Mouse (Mus musculus) forebrain, embryonic 14.5 days (tissue): ENCODE results near the gene Gm20388. TPM values are rescaled to one million over a fixed set of nuclear protein-coding genes. Genes with fewer than 3 reads are reported as not detected.
"Not testable (repeated sequence)": the region's sequence is repeated elsewhere in the genome, so short reads cannot be mapped to it uniquely, and the experiment has no call there.

Experiments
- ATAC-seq: fragments of 200-750 bp; cut with Nextera tagmentation; 2 replicates; pipeline ENCODE4 v1.8.0; 2017; ENCODE audit warnings: mild to moderate bottlenecking, moderate library complexity
- DNase-seq: peaks from one replicate; pipeline ENCODE4 v3.0.0-alpha.2; 2015; ENCODE audit warnings: low spot score
- H3K27ac ChIP-seq: fragments of 300-500 bp; sonication (generic); 2 replicates; pipeline ENCODE4 v1.5.1; 2014; ENCODE audit warnings: low read depth, mild to moderate bottlenecking, control low read depth, low read length, moderate library complexity
- H3K27me3 ChIP-seq: fragments of 300-500 bp; sonication (generic); replicated peaks from 2 replicates; pipeline ENCODE4 v1.6.1; 2014; ENCODE audit warnings: low read length, control low read depth, mixed read lengths; ENCODE audit not compliant: control insufficient read depth, insufficient read depth
- H3K36me3 ChIP-seq: fragments of 300-500 bp; sonication (generic); 2 replicates; pipeline ENCODE4 v1.6.1; 2014; ENCODE audit warnings: low read length, control low read depth; ENCODE audit not compliant: control insufficient read depth, insufficient read depth
- H3K4me1 ChIP-seq: fragments of 300-500 bp; sonication (generic); 2 replicates; pipeline ENCODE4 v1.6.1; 2014; ENCODE audit warnings: antibody characterized with exemption, low read length, control low read depth; ENCODE audit not compliant: control insufficient read depth, insufficient read depth
- H3K4me2 ChIP-seq: fragments of 300-500 bp; sonication (generic); 2 replicates; pipeline ENCODE4 v1.6.1; 2014; ENCODE audit warnings: mild to moderate bottlenecking, control low read depth, low read length
- H3K4me3 ChIP-seq: fragments of 300-500 bp; sonication (generic); 2 replicates; pipeline ENCODE4 v1.5.1; 2014; ENCODE audit warnings: low read depth, low read length, control low read depth
- H3K9ac ChIP-seq: fragments of 300-500 bp; sonication (generic); 2 replicates; pipeline ENCODE4 v1.6.1; 2014; ENCODE audit warnings: mild to moderate bottlenecking, low read length, control low read depth, moderate library complexity
- H3K9me3 ChIP-seq: fragments of 300-500 bp; sonication (generic); replicated peaks from 2 replicates; pipeline ENCODE4 v1.6.1; 2016; ENCODE audit warnings: low read length, control low read depth, mixed read lengths; ENCODE audit not compliant: control insufficient read depth
- WGBS: fragments of 180-500 bp; shearing (Covaris S2); extraction: QIAGEN DNeasy Blood & Tissue Kit; methylation state at CpG from one replicate; pipeline ENCODE4 v1.1.7; 2014; 5-methylcytosine and 5-hydroxymethylcytosine counted together
- polyA plus RNA-seq: library from polyadenylated mRNA; unstranded; fragments of >200 nt; fragmentation: Nextera tagmentation; extraction: Ambion mirVana; gene quantifications from 2 replicates; pipeline ENCODE4 v1.2.1, GENCODE M21; 2014

Gene Gm20388
- polyA plus RNA-seq, 1 experiment from 2014 or later: 7.4 TPM

- no peak overlapping the region for H3K4me3 ChIP-seq
- H3K9ac ChIP-seq: peak overlapping the region; percentile 56; the same call in 1 of the 2 replicates
- no peaks in the 10 kb centered on the region for H3K9me3 ChIP-seq
- H3K36me3 ChIP-seq: peaks cover 11% of the 10 kb centered on the region
- DNase-seq: no peak
- H3K27me3 ChIP-seq: no peaks in the 10 kb centered on the region
- H3K27ac ChIP-seq: no peak overlapping the region
- 59% methylated on average over 2 of the region's 2 CpGs for WGBS
- H3K4me2 ChIP-seq: peak overlapping the region; percentile 91; the same call in 1 of the 2 replicates
- ATAC-seq: no peak
- H3K4me1 ChIP-seq: peaks cover 21% of the 10 kb centered on the region
These were observed 1678.6 kb downstream of the Gm20388 start for GRCm38 (mm10) chr8:121589205-121589726.

DNA sequence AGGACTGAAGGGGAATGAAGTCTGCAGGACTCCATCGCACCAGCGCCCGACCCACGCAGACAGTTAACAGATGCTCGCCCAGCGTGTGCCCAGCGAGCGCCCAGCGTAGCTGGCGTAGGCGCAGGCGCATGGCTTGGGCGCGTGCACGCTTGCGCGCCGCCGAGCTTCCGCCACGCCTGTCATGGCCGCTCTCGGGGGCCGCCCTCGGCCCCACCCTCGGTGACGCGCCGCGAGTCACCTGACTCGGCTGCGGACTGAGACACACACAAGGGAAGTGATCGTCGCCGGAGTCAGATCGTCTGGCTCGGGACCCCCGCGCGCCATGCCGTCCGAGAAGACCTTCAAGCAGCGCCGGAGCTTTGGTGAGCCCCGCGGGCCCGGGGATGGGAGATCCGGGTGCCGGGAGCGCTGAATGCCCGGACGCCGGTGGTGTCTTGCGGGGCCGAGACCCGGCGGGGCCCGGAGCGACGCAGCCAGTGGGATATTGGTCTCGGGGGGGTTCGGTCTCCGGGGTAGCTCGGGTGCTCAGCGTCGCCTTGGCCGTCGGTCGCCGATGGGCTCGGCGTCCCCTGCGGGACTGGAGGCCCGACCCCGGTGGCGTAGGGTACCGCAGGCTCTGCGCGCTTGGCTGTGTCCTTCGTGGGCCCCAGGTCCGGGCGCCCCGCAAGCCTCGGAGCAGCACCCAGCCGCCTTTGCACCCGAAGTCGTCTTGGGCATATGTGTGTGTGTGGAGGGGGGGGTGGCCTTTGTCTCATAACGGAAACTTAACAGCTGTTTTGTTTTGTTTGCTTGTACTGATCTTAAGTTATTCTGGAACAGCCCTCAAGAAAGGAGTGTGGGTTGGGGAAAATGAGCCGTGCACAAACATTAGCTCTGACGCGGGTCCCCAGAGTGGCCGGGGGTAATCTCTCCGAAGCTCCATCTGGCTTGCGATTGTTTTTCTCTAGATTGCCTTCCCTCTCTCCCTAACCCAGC is 1679.8 kb downstream of the Gm20388 start, which contains the start of gene Map1lc3b:
Gene Map1lc3b (plus strand): TSS at position 159 of the 975 bp plus-strand sequence.
- DNase-seq (peak; percentile 97), ATAC-seq (peak; percentile 88)
- H3K36me3 ChIP-seq: peaks cover 22% of the 10 kb centered on the region
- WGBS: under 1% methylated on average over 90 of the region's 94 CpGs
- peak within 1 kb of the TSS; percentile 85 for H3K4me3 ChIP-seq
- no peaks in the 10 kb centered on the region for H3K9me3 ChIP-seq
- H3K4me1 ChIP-seq: peaks cover 21% of the 10 kb centered on the region
- H3K9ac ChIP-seq: peak within 1 kb of the TSS; percentile 92
- H3K27ac ChIP-seq: peak within 1 kb of the TSS; percentile 72
- H3K27me3 ChIP-seq: no peaks in the 10 kb centered on the region
- peak within 1 kb of the TSS; percentile 91 for H3K4me2 ChIP-seq

GRCm38 (mm10) chr8:121591178-121592066 is 1680.8 kb downstream of the Gm20388 start:
- ATAC-seq: no peak
- 18% methylated on average over 20 of the region's 20 CpGs for WGBS
- DNase-seq: peak; percentile 51

GRCm38 (mm10) chr8:121593293-121593692 is 1682.7 kb downstream of the Gm20388 start:
- Histone ChIP-seq H3K27me3 (no peaks in the 10 kb centered on the region), H3K4me3 (no peak overlapping the region), H3K9me3 (no peaks in the 10 kb centered on the region), H3K27ac (no peak overlapping the region), H3K4me1 (peaks cover 19% of the 10 kb centered on the region), H3K36me3 (peaks cover 47% of the 10 kb centered on the region), H3K9ac (no peak overlapping the region), H3K4me2 (no peak overlapping the region)
- DNase-seq: no peak
- 91% methylated on average over 5 of the region's 5 CpGs for WGBS
- no peak for ATAC-seq

More at GRCm38 (mm10) chr8:121591178-121592066, 1680.8 kb downstream of the Gm20388 start:
- Histone ChIP-seq H3K27ac (peak overlapping the region; percentile 72; the same call in 1 of the 2 replicates), H3K4me1 (peaks cover 19% of the 10 kb centered on the region), H3K4me3 (peak overlapping the region; percentile 85), H3K27me3 (no peaks in the 10 kb centered on the region), H3K9ac (peak overlapping the region; percentile 92), H3K36me3 (peaks cover 31% of the 10 kb centered on the region), H3K4me2 (peak overlapping the region; percentile 91), H3K9me3 (no peaks in the 10 kb centered on the region)

DNA sequence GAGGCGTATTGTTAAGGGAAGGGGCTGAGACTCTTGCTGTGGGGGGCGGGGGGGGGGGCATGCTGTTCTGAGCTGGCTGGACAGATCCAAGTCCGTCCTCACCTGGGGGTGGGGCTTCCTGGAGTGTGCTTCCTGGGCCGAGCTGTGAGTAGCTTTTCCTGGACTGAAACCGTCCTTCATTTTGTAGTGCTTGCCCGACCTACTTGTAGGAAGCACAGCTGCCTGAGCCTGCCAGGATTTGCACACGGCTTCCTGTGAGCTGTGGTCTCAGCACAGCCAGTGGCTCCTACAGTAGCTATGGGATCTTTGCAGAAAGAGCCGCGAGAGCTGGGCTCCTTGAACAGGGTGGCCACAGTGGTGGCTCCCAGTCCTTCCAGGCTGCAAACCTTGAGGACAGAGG is 1683.3 kb downstream of the Gm20388 start:
- Histone ChIP-seq H3K4me1 (peaks cover 19% of the 10 kb centered on the region), H3K27ac (no peak overlapping the region), H3K4me3 (no peak overlapping the region), H3K9me3 (no peaks in the 10 kb centered on the region), H3K4me2 (no peak overlapping the region), H3K27me3 (no peaks in the 10 kb centered on the region), H3K9ac (no peak overlapping the region), H3K36me3 (peaks cover 50% of the 10 kb centered on the region)
- no peak for DNase-seq
- no peak for ATAC-seq
- WGBS: 81% methylated on average over 9 of the region's 9 CpGs

DNA sequence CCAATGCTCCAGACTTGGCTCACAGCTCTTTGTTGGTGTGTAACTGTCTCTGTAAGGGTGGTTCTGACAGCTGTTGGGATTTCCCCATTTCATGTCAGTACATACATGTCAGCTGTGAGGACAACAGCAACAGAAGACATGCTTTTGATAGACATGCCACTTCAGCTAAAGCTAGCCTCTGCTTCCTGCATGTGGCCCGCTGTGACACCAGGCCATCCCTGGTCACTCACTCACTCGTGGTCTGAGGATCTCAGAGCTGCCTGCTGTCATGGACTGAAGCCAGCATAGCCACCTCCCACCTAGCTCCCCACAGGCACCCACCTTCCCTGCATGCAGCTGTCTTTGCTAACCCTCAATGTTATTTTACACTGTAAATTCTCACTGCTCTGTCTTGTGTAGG is 1686.9 kb downstream of the Gm20388 start:
- H3K4me1 ChIP-seq, H3K9me3 ChIP-seq, H3K27me3 ChIP-seq, ATAC-seq, H3K27ac ChIP-seq, H3K9ac ChIP-seq, H3K4me3 ChIP-seq, H3K4me2 ChIP-seq, DNase-seq: not testable (repeated sequence)
- H3K36me3 ChIP-seq: peaks cover 85% of the 10 kb centered on the region
- WGBS: 73% methylated on average over 2 of the region's 2 CpGs

DNA sequence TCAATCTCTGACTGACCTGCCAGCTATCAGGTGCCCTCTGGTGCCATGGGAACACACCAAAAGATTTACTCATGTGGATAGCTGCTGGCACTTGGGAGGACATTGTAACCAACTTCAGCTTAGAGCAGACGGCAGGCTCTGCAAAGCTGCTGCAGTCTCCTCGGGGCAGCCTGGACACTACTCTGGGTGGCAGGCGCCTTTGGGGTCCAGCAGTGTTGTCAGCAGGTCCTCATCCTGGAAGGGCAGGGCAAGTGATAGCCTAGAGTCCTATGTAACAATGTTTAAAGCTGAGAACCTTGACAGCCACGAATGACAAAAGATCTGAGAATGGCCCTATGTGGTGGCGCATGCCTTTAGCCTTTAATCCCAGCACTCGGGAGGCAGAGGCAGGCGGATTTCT is 1687.5 kb downstream of the Gm20388 start:
- H3K27ac ChIP-seq: no peak overlapping the region
- no peak for ATAC-seq
- H3K4me1 ChIP-seq: no peaks in the 10 kb centered on the region
- H3K9ac ChIP-seq: no peak overlapping the region
- H3K4me2 ChIP-seq: no peak overlapping the region
- no peak overlapping the region for H3K4me3 ChIP-seq
- DNase-seq: no peak
- WGBS: 95% methylated on average over 7 of the region's 7 CpGs
- no peaks in the 10 kb centered on the region for H3K27me3 ChIP-seq
- peaks cover 92% of the 10 kb centered on the region for H3K36me3 ChIP-seq
- H3K9me3 ChIP-seq: no peaks in the 10 kb centered on the region

GRCm38 (mm10) chr8:121598892-121599291 is 1688.3 kb downstream of the Gm20388 start:
- ATAC-seq: peak; percentile 86
- WGBS: 32% methylated on average over 7 of the region's 7 CpGs

More at GRCm38 (mm10) chr8:121598892-121599291, 1688.3 kb downstream of the Gm20388 start:
- DNase-seq: peak; percentile 87
- Histone ChIP-seq H3K27me3 (no peaks in the 10 kb centered on the region), H3K4me3 (no peak overlapping the region), H3K27ac (no peak overlapping the region), H3K9ac (no peak overlapping the region), H3K4me2 (no peak overlapping the region), H3K9me3 (no peaks in the 10 kb centered on the region), H3K4me1 (no peaks in the 10 kb centered on the region), H3K36me3 (peaks cover 89% of the 10 kb centered on the region)
